Mouse (Mus musculus) ES-Bruce4 (cell line): Measurements from ENCODE around the gene Rpl35a.

Source experiments
- EP300 ChIP-seq: IDR thresholded peaks from 2 replicates; pipeline ENCODE4 v1.6.1; 2011; ENCODE audit warnings: low read depth, low read length; ENCODE audit not compliant: insufficient read depth
- POLR2A ChIP-seq: IDR thresholded peaks from one replicate; pipeline ENCODE4 v1.8.1; 2011; ENCODE audit warnings: low read length; ENCODE audit not compliant: insufficient read depth

DNA sequence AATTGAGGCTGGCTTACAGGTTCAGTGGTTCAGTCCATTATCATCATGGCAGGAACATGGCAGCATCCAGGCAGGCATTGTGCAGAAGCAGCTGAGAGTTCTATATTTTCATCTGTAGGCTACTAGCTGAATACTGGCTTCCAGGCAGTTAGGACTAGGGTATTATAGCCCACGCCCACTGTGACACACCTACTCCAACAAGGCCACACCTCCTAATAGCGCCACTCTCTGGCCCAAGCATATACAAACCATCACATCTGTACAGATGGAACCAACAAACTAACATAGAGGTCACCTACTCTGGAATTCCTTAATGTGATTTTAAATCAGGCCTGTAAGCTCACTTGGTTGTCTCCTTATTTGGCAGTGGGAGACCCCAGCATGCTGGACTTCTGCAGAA lies 7.6 kb upstream of the Rpl35a start:
- TF ChIP-seq EP300 (no peak), POLR2A (no peak)
